Mouse (Mus musculus) myocyte (in vitro differentiated cells): Measurements from ENCODE around the gene Siglecf. TPM values are rescaled to one million over a fixed set of nuclear protein-coding genes. Genes with fewer than 3 reads are reported as not detected.

Experiments used
- H3K27me3 ChIP-seq: one replicate; pipeline ENCODE4 v1.6.1; 2011; ENCODE audit not compliant: control insufficient read depth, insufficient read depth, insufficient read length
- H3K36me3 ChIP-seq: one replicate; pipeline ENCODE4 v1.6.1; 2011; ENCODE audit not compliant: control insufficient read depth, insufficient read depth
- H3K4me2 ChIP-seq: one replicate; pipeline ENCODE4 v1.6.1; 2011; ENCODE audit warnings: low read depth, control low read depth
- H3K4me3 ChIP-seq: one replicate; pipeline ENCODE4 v1.5.1; 2011; ENCODE audit warnings: mild to moderate bottlenecking, control low read depth, moderate library complexity
- H3K79me2 ChIP-seq: one replicate; pipeline ENCODE4 v1.6.1; 2011; ENCODE audit not compliant: control insufficient read depth, insufficient read depth
- H3ac ChIP-seq: one replicate; pipeline ENCODE4 v1.6.1; 2011; ENCODE audit not compliant: control insufficient read depth, insufficient read length
- CEBPB ChIP-seq: IDR thresholded peaks from 2 replicates; pipeline ENCODE4 v1.6.1; 2011; ENCODE audit warnings: mild to moderate bottlenecking, moderate library complexity; ENCODE audit not compliant: poor library complexity, insufficient read depth, severe bottlenecking
- E2F4 ChIP-seq: IDR thresholded peaks from one replicate; pipeline ENCODE4 v1.6.1; 2011; ENCODE audit warnings: mild to moderate bottlenecking, control low read depth, moderate library complexity; ENCODE audit not compliant: insufficient read depth
- MAX ChIP-seq: IDR thresholded peaks from one replicate; pipeline ENCODE4 v1.6.1; 2011; ENCODE audit warnings: low read depth, mild to moderate bottlenecking, control low read depth
- MYOD1 ChIP-seq, 3 experiments: IDR thresholded peaks; one replicate each; pipeline ENCODE4 v1.6.1; 2011; ENCODE audit warnings: control low read depth in 2 of 3, low read depth in 2 of 3, mild to moderate bottlenecking in 2 of 3, moderate library complexity in 1 of 3; ENCODE audit not compliant: insufficient read length in 2 of 3, control insufficient read depth in 1 of 3
- MYOG ChIP-seq, 3 experiments: IDR thresholded peaks; one replicate each; pipeline ENCODE4 v1.6.1; 2011; ENCODE audit warnings: control low read depth in 2 of 3, low read depth in 2 of 3, mild to moderate bottlenecking in 2 of 3; ENCODE audit not compliant: insufficient read length in 2 of 3, control insufficient read depth in 1 of 3, insufficient read depth in 1 of 3
- POLR2A ChIP-seq: IDR thresholded peaks from one replicate; pipeline ENCODE4 v1.6.1; 2011; ENCODE audit warnings: low read depth, mild to moderate bottlenecking, control low read depth, moderate library complexity; ENCODE audit not compliant: insufficient read length
- POLR2AphosphoS2 ChIP-seq: IDR thresholded peaks from one replicate; pipeline ENCODE4 v1.6.1; 2011; ENCODE audit warnings: low read depth, control low read depth; ENCODE audit not compliant: insufficient read length
- REST ChIP-seq: IDR thresholded peaks from one replicate; pipeline ENCODE4 v1.6.1; 2011; ENCODE audit warnings: mild to moderate bottlenecking, control low read depth, moderate library complexity; ENCODE audit not compliant: insufficient read depth, insufficient read length
- SRF ChIP-seq: IDR thresholded peaks from one replicate; pipeline ENCODE4 v1.6.1; 2011; ENCODE audit warnings: low read depth; ENCODE audit not compliant: control insufficient read depth, insufficient read length
- TCF12 ChIP-seq: IDR thresholded peaks from one replicate; pipeline ENCODE4 v1.6.1; 2011; ENCODE audit warnings: mild to moderate bottlenecking, control low read depth; ENCODE audit not compliant: poor library complexity, insufficient read depth, severe bottlenecking
- TCF3 ChIP-seq: IDR thresholded peaks from one replicate; pipeline ENCODE4 v1.6.1; 2011; ENCODE audit warnings: low read depth, control low read depth; ENCODE audit not compliant: insufficient read length
- USF1 ChIP-seq: IDR thresholded peaks from one replicate; pipeline ENCODE4 v1.6.1; 2011; ENCODE audit warnings: low read depth, mild to moderate bottlenecking, control low read depth, moderate library complexity
- polyA plus RNA-seq: library from polyadenylated mRNA; unstranded; fragments of >200 nt; fragmentation: generic; extraction: Trizol; gene quantifications from one replicate; pipeline ENCODE4 v1.2.1, GENCODE M21; 2012; ENCODE audit warnings: missing spikeins

Gene Siglecf
- polyA plus RNA-seq, 1 experiment, result not detected

DNA sequence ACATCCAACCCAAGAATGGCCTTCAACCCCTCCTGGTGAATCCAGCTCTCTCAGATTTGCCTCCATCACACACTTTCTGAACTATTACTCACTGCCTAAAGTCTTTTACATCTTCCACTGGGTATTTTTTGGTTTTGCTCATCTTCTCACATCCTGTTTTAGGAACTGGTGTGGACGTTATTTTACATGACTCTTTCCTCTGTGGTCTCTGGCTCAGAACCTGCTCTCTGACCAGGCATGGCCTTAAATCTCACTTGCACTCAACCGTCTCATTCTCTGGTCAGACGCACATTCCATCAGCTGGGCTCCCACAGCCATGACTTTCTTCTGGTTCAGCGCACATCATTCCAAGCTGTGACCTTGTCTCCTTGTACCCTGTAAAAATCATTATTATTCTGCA, 10.4 kb upstream of the Siglecf start:
- no peak overlapping the region for H3K4me2 ChIP-seq
- H3ac ChIP-seq, result no peak overlapping the region
- H3K27me3 ChIP-seq, result no peaks in the 10 kb centered on the region
- no peak for TF ChIP-seq MAX
- no peak for TF ChIP-seq POLR2AphosphoS2
- TF ChIP-seq USF1, result no peak
- TF ChIP-seq POLR2A, result no peak
- no peak for TF ChIP-seq REST
- TF ChIP-seq TCF3, result no peak
- no peak for TF ChIP-seq E2F4
- TF ChIP-seq CEBPB, result no peak
- TF ChIP-seq SRF, result no peak
- TF ChIP-seq MYOG (IDR thresholded peaks at IDR 0.05; ENCODE audit: control insufficient read depth in 1 of 3, insufficient read depth in 1 of 3, insufficient read length in 2 of 3, low read depth in 2 of 3), result no peak
- no peak for TF ChIP-seq TCF12
- no peak for TF ChIP-seq MYOD1 (IDR thresholded peaks at IDR 0.05; ENCODE audit: control insufficient read depth in 1 of 3, insufficient read length in 2 of 3, low read depth in 2 of 3)
- H3K79me2 ChIP-seq, result no peaks in the 10 kb centered on the region
- H3K36me3 ChIP-seq, result no peaks in the 10 kb centered on the region
- H3K4me3 ChIP-seq, result no peak overlapping the region

DNA sequence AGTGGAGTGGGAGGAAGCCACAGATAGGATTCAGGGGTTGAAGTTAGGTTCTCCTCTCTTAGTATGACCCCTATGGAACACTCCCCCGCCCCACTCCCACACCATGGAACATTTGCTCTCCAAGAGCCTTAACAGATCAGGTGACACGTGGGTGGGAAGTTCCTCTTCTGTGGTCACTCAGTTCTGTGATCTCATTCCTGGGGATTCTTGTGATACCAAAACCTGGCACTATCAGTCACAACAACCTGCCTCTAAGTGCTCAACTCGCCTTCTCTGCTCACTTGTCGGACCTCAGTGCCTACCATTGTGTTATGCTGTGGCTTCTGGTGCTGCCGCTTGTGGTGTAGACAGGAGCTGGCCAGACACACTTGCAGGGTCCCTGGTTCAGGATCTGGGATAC, 8.0 kb upstream of the Siglecf start:
- Histone ChIP-seq H3K36me3 (no peaks in the 10 kb centered on the region), H3K4me3 (no peak overlapping the region), H3K79me2 (no peaks in the 10 kb centered on the region), H3K4me2 (no peak overlapping the region), H3ac (no peak overlapping the region), H3K27me3 (no peaks in the 10 kb centered on the region)
- TF ChIP-seq MYOD1 (IDR thresholded peaks at IDR 0.05; ENCODE audit: control insufficient read depth in 1 of 3, insufficient read length in 2 of 3, low read depth in 2 of 3) (peak in 2 of 3 experiments; percentile 50 to 60), POLR2A (no peak)

DNA sequence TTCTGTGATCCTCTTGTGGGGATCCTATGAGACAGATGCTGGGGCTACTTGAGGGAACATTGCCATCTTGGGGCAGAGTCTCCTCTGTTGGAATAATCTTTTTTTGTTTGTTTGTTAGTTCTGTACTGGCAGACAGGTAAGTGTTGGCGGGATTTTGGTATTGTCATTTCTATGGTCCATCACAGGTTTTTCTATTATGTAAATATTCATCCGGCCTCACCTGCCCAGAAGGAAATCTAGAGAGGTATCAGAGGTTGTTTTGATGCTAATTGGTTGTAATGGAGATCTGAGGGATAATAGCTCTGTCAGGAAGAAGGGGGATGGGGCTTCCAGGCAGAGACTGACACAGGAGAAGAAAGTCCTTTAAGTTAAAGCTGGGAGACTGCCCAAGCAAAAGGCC, 7.1 kb upstream of the Siglecf start:
- TF ChIP-seq POLR2A (no peak), MYOG (IDR thresholded peaks at IDR 0.05; ENCODE audit: control insufficient read depth in 1 of 3, insufficient read depth in 1 of 3, insufficient read length in 2 of 3, low read depth in 2 of 3) (no peak), USF1 (no peak), REST (no peak), E2F4 (no peak), CEBPB (no peak), MAX (no peak), SRF (no peak), TCF3 (no peak), MYOD1 (IDR thresholded peaks at IDR 0.05; ENCODE audit: control insufficient read depth in 1 of 3, insufficient read length in 2 of 3, low read depth in 2 of 3) (no peak), POLR2AphosphoS2 (no peak), TCF12 (no peak)
- Histone ChIP-seq H3K27me3 (no peaks in the 10 kb centered on the region), H3K4me3 (no peak overlapping the region), H3ac (no peak overlapping the region), H3K4me2 (no peak overlapping the region), H3K36me3 (no peaks in the 10 kb centered on the region), H3K79me2 (no peaks in the 10 kb centered on the region)

GRCm38 (mm10) chr7:43344491-43344890, 6.7 kb upstream of the Siglecf start:
- no peak overlapping the region for H3ac ChIP-seq
- TF ChIP-seq USF1 (no peak), MYOD1 (IDR thresholded peaks at IDR 0.05; ENCODE audit: control insufficient read depth in 1 of 3, insufficient read length in 2 of 3, low read depth in 2 of 3) (no peak)
- H3K4me2 ChIP-seq, result no peak overlapping the region
- H3K4me3 ChIP-seq, result no peak overlapping the region
- no peaks in the 10 kb centered on the region for H3K36me3 ChIP-seq
- no peaks in the 10 kb centered on the region for H3K27me3 ChIP-seq
- no peaks in the 10 kb centered on the region for H3K79me2 ChIP-seq

DNA sequence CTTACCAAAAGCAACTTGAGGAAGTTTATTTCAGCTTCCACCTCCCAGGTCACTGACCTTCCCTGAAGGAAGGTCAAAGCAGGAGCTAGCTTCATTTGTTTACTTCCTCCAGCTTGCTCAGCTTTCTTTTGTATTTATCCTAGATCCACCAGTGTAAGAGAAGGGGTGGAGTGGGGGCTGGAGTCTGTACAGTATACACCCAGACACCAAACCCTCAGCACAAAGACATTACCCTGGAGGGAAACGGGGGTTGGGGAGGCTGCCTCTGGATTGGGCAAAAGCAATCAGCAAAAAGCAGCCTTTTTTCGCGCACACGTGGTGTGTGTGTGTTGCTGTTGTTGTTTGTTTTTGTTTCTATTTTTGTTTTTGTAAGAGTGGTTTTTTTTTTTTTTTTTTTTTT, 5.0 kb upstream of the Siglecf start:
- no peak overlapping the region for H3ac ChIP-seq
- H3K36me3 ChIP-seq, result no peaks in the 10 kb centered on the region
- H3K27me3 ChIP-seq, result no peaks in the 10 kb centered on the region
- no peak overlapping the region for H3K4me3 ChIP-seq
- TF ChIP-seq E2F4 (no peak), MAX (no peak), MYOG (IDR thresholded peaks at IDR 0.05; ENCODE audit: control insufficient read depth in 1 of 3, insufficient read depth in 1 of 3, insufficient read length in 2 of 3, low read depth in 2 of 3) (no peak), TCF12 (no peak), TCF3 (no peak), USF1 (no peak), SRF (no peak), POLR2AphosphoS2 (no peak), POLR2A (no peak), CEBPB (no peak), REST (no peak), MYOD1 (IDR thresholded peaks at IDR 0.05; ENCODE audit: control insufficient read depth in 1 of 3, insufficient read length in 2 of 3, low read depth in 2 of 3) (no peak)
- H3K79me2 ChIP-seq, result no peaks in the 10 kb centered on the region
- no peak overlapping the region for H3K4me2 ChIP-seq
